ENCODE assay signal across 16 mouse cellular contexts in the genomic region with DNA sequence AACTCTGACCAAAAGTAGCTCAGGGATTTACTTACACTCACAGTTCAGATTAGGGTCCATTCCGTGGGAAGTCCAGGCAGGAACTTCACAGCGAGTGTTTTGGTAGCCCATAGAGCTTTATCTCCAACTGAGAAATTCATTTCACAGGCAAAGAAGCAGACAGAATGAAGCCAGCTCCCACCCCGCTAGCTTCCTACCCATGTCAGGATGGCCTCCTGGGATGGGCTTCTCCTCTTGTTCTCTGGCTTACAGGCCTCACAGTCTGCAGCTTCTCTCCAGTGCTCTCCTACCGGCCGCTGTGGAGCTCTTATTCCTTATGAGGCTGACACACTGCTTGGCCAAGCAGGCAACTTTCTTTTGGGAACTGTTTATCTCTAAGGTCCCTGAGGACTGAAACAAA.
A peak's percentile ranks its signal among the peaks of the same experiment; 100 is the strongest.
DNase-seq lines count a peak whose midpoint lies in the region; ATAC-seq and TF ChIP-seq lines count a peak whose summit lies in the region.
"Had no signal": no experiment of that assay in that cellular context is flagged by ENCODE, and none has a peak within 500 bp of the region (broad histone marks: within the 10 kb centered on the region; RNA-seq: fewer than 3 reads in every experiment).

No protein-coding gene starts in this region.

- intact Hi-C loops in gastrocnemius, adult 2 months (cut with DNase I): loop anchor here (5.0 kb wide), 1 partner anchor 41 kb away; no protein-coding TSS in a partner anchor

- H3K36me3 ChIP-seq in midbrain, embryonic 10.5 days: no peaks in the 10 kb centered on the region
- no peaks in the 10 kb centered on the region for H3K36me3 ChIP-seq in midbrain, embryonic 11.5 days (ENCODE audit: control insufficient read depth, insufficient read depth, low read length)
- no peaks in the 10 kb centered on the region for H3K36me3 ChIP-seq in heart, embryonic 11.5 days (ENCODE audit: control insufficient read depth, insufficient read depth, low read length)
- no peaks in the 10 kb centered on the region for H3K36me3 ChIP-seq in liver, embryonic 11.5 days (ENCODE audit: control insufficient read depth, insufficient read depth, low read length)
- H3K36me3 ChIP-seq: embryonic facial prominence, embryonic 12.5 days; neural tube, embryonic 13.5 days had no signal

- no peak for DNase-seq in gastrocnemius, adult 2 months
- no peak for DNase-seq in gastrocnemius, postnatal 4 days (ENCODE audit: low spot score in 2 of 2)
- DNase-seq in midbrain, embryonic 10.5 days (ENCODE audit: low spot score): no peak
- DNase-seq in midbrain, embryonic 11.5 days (ENCODE audit: low spot score, missing footprints): no peak
- peak; percentile 58 for DNase-seq in heart, postnatal 4 days
- no peak for DNase-seq in adrenal gland, postnatal 36 days
- DNase-seq in liver, embryonic 11.5 days (ENCODE audit: low spot score): no peak
- DNase-seq: cerebellum, adult 18-20 months; kidney, adult 8-10 months; lung, adult 18-20 months; lung, postnatal 36 days; midbrain, embryonic 14.5 days had no signal

- peak overlapping the region; percentile 71 for H3K27ac ChIP-seq in gastrocnemius, adult 2 months
- H3K27ac ChIP-seq in midbrain, embryonic 10.5 days (replicated peaks): peak overlapping the region; percentile 60; the same call in 1 of the 2 replicates
- no peak overlapping the region for H3K27ac ChIP-seq in midbrain, embryonic 11.5 days (ENCODE audit: low read depth, low read length)
- H3K27ac ChIP-seq in heart, embryonic 11.5 days (ENCODE audit: low read depth, low read length): peak overlapping the region; percentile 36; the same call in 1 of the 2 replicates
- no peak overlapping the region for H3K27ac ChIP-seq in liver, embryonic 11.5 days (ENCODE audit: low read depth, low read length)
- H3K27ac ChIP-seq: embryonic facial prominence, embryonic 12.5 days had no signal

- no peaks in the 10 kb centered on the region for H3K9me3 ChIP-seq in midbrain, embryonic 10.5 days (replicated peaks)
- no peaks in the 10 kb centered on the region for H3K9me3 ChIP-seq in midbrain, embryonic 11.5 days (ENCODE audit: control insufficient read depth, low read length)
- no peaks in the 10 kb centered on the region for H3K9me3 ChIP-seq in heart, embryonic 11.5 days (replicated peaks; ENCODE audit: control insufficient read depth, low read length)
- H3K9me3 ChIP-seq in liver, embryonic 11.5 days (ENCODE audit: control insufficient read depth, low read length): no peaks in the 10 kb centered on the region
- H3K9me3 ChIP-seq: embryonic facial prominence, embryonic 12.5 days; neural tube, embryonic 13.5 days had no signal

- peak overlapping the region; percentile 17; the same call in 1 of the 2 replicates for H3K4me3 ChIP-seq in gastrocnemius, adult 2 months
- H3K4me3 ChIP-seq in midbrain, embryonic 10.5 days: no peak overlapping the region
- no peak overlapping the region for H3K4me3 ChIP-seq in midbrain, embryonic 11.5 days (ENCODE audit: low read depth, low read length)
- H3K4me3 ChIP-seq in heart, embryonic 11.5 days (ENCODE audit: low read depth, low read length): no peak overlapping the region
- no peak overlapping the region for H3K4me3 ChIP-seq in liver, embryonic 11.5 days (ENCODE audit: low read depth, low read length)
- H3K4me3 ChIP-seq: embryonic facial prominence, embryonic 12.5 days; neural tube, embryonic 13.5 days had no signal

- H3K4me1 ChIP-seq in midbrain, embryonic 10.5 days: peaks cover 29% of the 10 kb centered on the region
- peaks cover 7% of the 10 kb centered on the region for H3K4me1 ChIP-seq in midbrain, embryonic 11.5 days (ENCODE audit: control insufficient read depth, insufficient read depth, low read length)
- H3K4me1 ChIP-seq in heart, embryonic 11.5 days (ENCODE audit: control insufficient read depth, insufficient read depth, low read length): peaks cover 32% of the 10 kb centered on the region
- no peaks in the 10 kb centered on the region for H3K4me1 ChIP-seq in liver, embryonic 11.5 days (replicated peaks; ENCODE audit: control insufficient read depth, insufficient read depth, low read length)

- no peak for ATAC-seq in midbrain, embryonic 11.5 days (ENCODE audit: low FRiP score)
- ATAC-seq in heart, embryonic 11.5 days (replicated peaks; ENCODE audit: insufficient number of reproducible peaks, low FRiP score, low TSS enrichment): no peak
- no peak for ATAC-seq in liver, embryonic 11.5 days (replicated peaks; ENCODE audit: low FRiP score)
- ATAC-seq: forebrain, embryonic 14.5 days had no signal

- no peak for TF ChIP-seq CTCF in gastrocnemius, adult 2 months (IDR thresholded peaks at IDR 0.05)

- H3K9ac ChIP-seq in midbrain, embryonic 11.5 days (ENCODE audit: low read length): no peak overlapping the region
- H3K9ac ChIP-seq in heart, embryonic 11.5 days (ENCODE audit: low read depth, low read length): no peak overlapping the region
- H3K9ac ChIP-seq in liver, embryonic 11.5 days (ENCODE audit: low read depth, low read length): no peak overlapping the region
- H3K9ac ChIP-seq: embryonic facial prominence, embryonic 12.5 days; neural tube, embryonic 13.5 days had no signal

- WGBS in midbrain, embryonic 10.5 days: 77% methylated on average over 5 of the region's 5 CpGs
- WGBS in midbrain, embryonic 11.5 days: 74% methylated on average over 5 of the region's 5 CpGs
- 46% methylated on average over 5 of the region's 5 CpGs for WGBS in heart, embryonic 11.5 days (ENCODE audit: insufficient replicate concordance)
- WGBS in liver, embryonic 11.5 days: 76% methylated on average over 5 of the region's 5 CpGs

- H3K4me2 ChIP-seq in midbrain, embryonic 11.5 days: no peak overlapping the region
- no peak overlapping the region for H3K4me2 ChIP-seq in heart, embryonic 11.5 days
- no peak overlapping the region for H3K4me2 ChIP-seq in liver, embryonic 11.5 days
- H3K4me2 ChIP-seq: embryonic facial prominence, embryonic 12.5 days; neural tube, embryonic 13.5 days had no signal

- H3K27me3 ChIP-seq in midbrain, embryonic 10.5 days (ENCODE audit: low read depth, poor library complexity, severe bottlenecking): no peaks in the 10 kb centered on the region
- H3K27me3 ChIP-seq in midbrain, embryonic 11.5 days (ENCODE audit: control insufficient read depth, insufficient read depth, low read length): no peaks in the 10 kb centered on the region
- H3K27me3 ChIP-seq in heart, embryonic 11.5 days (ENCODE audit: control insufficient read depth, insufficient read depth, low read length): no peaks in the 10 kb centered on the region
- no peaks in the 10 kb centered on the region for H3K27me3 ChIP-seq in liver, embryonic 11.5 days (replicated peaks; ENCODE audit: control insufficient read depth, insufficient read depth, low read length)
- H3K27me3 ChIP-seq: embryonic facial prominence, embryonic 12.5 days; neural tube, embryonic 13.5 days had no signal

Comparison
In these comparisons a context has a peak if more than half of its experiments do, and no peak if none do; other contexts are left out.
1. H3K27ac ChIP-seq: peak in gastrocnemius, adult 2 months (single experiment), midbrain, embryonic 10.5 days (single experiment) and heart, embryonic 11.5 days (single experiment); none in midbrain, embryonic 11.5 days (single experiment) and liver, embryonic 11.5 days (single experiment).